Mouse (Mus musculus) hindbrain, embryonic 14.5 days (tissue): ENCODE measurements around the gene Styxl1. TPM values are rescaled to one million over a fixed set of nuclear protein-coding genes. Genes with fewer than 3 reads are reported as not detected.

Experiments
- ATAC-seq: fragments of 200-750 bp; cut with Nextera tagmentation; 2 replicates; pipeline ENCODE4 v1.8.0; 2017; ENCODE audit warnings: moderate number of reproducible peaks, mild to moderate bottlenecking, moderate TSS enrichment, moderate library complexity; ENCODE audit not compliant: low FRiP score
- DNase-seq: peaks from one replicate; pipeline ENCODE4 v3.0.0-alpha.2; 2015; ENCODE audit warnings: low spot score
- H3K27ac ChIP-seq: fragments of 300-500 bp; sonication (generic); 2 replicates; pipeline ENCODE4 v1.5.1; 2014; ENCODE audit warnings: mild to moderate bottlenecking, moderate library complexity
- H3K27me3 ChIP-seq: fragments of 300-500 bp; sonication (generic); 2 replicates; pipeline ENCODE4 v1.6.1; 2014; ENCODE audit warnings: mild to moderate bottlenecking, low read length, mixed read lengths; ENCODE audit not compliant: control insufficient read depth, insufficient read depth
- H3K36me3 ChIP-seq: fragments of 300-500 bp; sonication (generic); replicated peaks from 2 replicates; pipeline ENCODE4 v1.6.1; 2014; ENCODE audit not compliant: control insufficient read depth, insufficient read depth
- H3K4me1 ChIP-seq: fragments of 300-500 bp; sonication (generic); replicated peaks from 2 replicates; pipeline ENCODE4 v1.6.1; 2014; ENCODE audit warnings: antibody characterized with exemption, low read length, mixed read lengths; ENCODE audit not compliant: control insufficient read depth, insufficient read depth
- H3K4me2 ChIP-seq: fragments of 300-500 bp; sonication (generic); replicated peaks from 2 replicates; pipeline ENCODE4 v1.6.1; 2014; ENCODE audit warnings: mild to moderate bottlenecking, moderate library complexity
- H3K4me3 ChIP-seq: fragments of 300-500 bp; sonication (generic); replicated peaks from 2 replicates; pipeline ENCODE4 v1.5.1; 2014; ENCODE audit warnings: mild to moderate bottlenecking, low read length
- H3K9ac ChIP-seq: fragments of 300-500 bp; sonication (generic); 2 replicates; pipeline ENCODE4 v1.6.1; 2014
- H3K9me3 ChIP-seq: fragments of 300-500 bp; sonication (generic); 2 replicates; pipeline ENCODE4 v1.6.1; 2016; ENCODE audit warnings: low read length; ENCODE audit not compliant: control insufficient read depth
- WGBS: fragments of 180-500 bp; shearing (Covaris S2); extraction: QIAGEN DNeasy Blood & Tissue Kit; methylation state at CpG from one replicate; pipeline ENCODE4 v1.1.7; 2014; 5-methylcytosine and 5-hydroxymethylcytosine counted together
- microRNA-seq: library from miRNA; unstranded; fragments of <30 nt; microRNA quantifications from one replicate; pipeline ENCODE4, GENCODE M21; 2016
- polyA plus RNA-seq: library from polyadenylated mRNA; unstranded; fragments of >200 nt; fragmentation: Nextera tagmentation; extraction: Ambion mirVana; gene quantifications from 2 replicates; pipeline ENCODE4 v1.2.1, GENCODE M21; 2014

The Styxl1 gene
- polyA plus RNA-seq, 1 experiment from 2014 or later, result 0.25 TPM

DNA sequence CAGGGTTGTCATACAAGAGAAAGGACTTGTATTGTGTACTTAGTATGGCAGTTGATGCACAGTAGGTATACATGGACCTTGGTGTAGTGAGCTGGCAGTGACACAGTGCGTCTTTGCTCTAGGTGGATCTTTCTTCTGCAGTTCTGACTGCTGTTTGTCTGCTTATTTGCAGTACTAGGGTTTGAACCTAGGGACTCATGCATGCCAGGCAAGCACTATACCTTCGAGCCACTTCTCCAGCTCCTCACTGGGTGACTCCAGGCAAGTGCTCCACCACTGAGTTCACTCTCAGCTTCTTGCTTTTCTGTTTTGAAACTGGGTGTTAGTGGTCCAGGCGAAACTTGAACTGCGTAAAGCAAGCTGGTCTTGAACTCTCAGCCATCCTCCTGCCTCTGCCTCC is 76.6 kb downstream of the Styxl1 start:
- H3K36me3 ChIP-seq, result peaks cover 13% of the 10 kb centered on the region
- no peak overlapping the region for H3K27ac ChIP-seq
- WGBS, result 94% methylated on average over 4 of the region's 4 CpGs
- no peaks in the 10 kb centered on the region for H3K4me1 ChIP-seq
- DNase-seq (no peak), ATAC-seq (no peak)
- no peaks in the 10 kb centered on the region for H3K27me3 ChIP-seq
- no peak overlapping the region for H3K9ac ChIP-seq
- H3K4me3 ChIP-seq, result no peak overlapping the region
- no peak overlapping the region for H3K4me2 ChIP-seq
- H3K9me3 ChIP-seq, result no peaks in the 10 kb centered on the region

DNA sequence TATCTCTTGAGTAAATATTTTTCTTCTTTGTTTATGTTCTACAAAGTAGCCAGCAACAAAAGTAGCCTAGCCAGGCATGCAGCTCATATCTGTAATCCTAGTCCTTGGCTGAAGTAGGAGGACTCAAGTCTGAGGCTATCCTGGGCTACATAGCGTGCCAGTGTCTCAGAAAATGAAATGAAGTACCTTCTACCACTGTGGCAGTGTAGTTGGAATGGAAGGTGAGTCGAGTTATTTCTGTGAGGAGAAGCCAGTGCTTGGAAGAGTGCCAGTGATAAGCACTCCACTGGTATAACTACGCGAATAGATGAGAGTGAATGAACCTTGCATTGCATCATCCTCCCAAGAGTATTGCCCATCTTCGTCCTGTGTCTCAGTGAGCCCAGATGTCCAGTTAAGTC is 80.5 kb downstream of the Styxl1 start:
- Histone ChIP-seq H3K4me2 (no peak overlapping the region), H3K4me3 (no peak overlapping the region), H3K27ac (no peak overlapping the region), H3K9me3 (no peaks in the 10 kb centered on the region), H3K9ac (no peak overlapping the region), H3K4me1 (no peaks in the 10 kb centered on the region), H3K27me3 (no peaks in the 10 kb centered on the region), H3K36me3 (peaks cover 13% of the 10 kb centered on the region; the same call in 1 of the 2 replicates)
- ATAC-seq (no peak), DNase-seq (no peak)
- 85% methylated on average over 5 of the region's 5 CpGs for WGBS

Small RNA genes lying within 50 kb of the gene (microRNA-seq; reads per million reads assigned to microRNA genes)
- gene Mir7034, result 0.48 reads per million

Other genes with a start within 250 kb of the Styxl1 start
- 48.4 and 49.4 TPM in 2 replicates for gene Hip1, start 233.3 kb downstream of the Styxl1 start, polyA plus RNA-seq
- not detected in 2 replicates for gene Ccl26, start 214.8 kb downstream of the Styxl1 start, polyA plus RNA-seq
- 2.9 and 3.6 TPM in 2 replicates for gene Ccl24, start 205.3 kb downstream of the Styxl1 start, polyA plus RNA-seq
- gene Rhbdd2, start 145.8 kb downstream of the Styxl1 start, polyA plus RNA-seq, result 103 and 104 TPM in 2 replicates
- 79.7 and 84.1 TPM in 2 replicates for gene Por, start 108.4 kb downstream of the Styxl1 start, polyA plus RNA-seq
- 89.0 and 90.2 TPM in 2 replicates for gene Tmem120a, start 33.9 kb downstream of the Styxl1 start, polyA plus RNA-seq
- gene Mdh2, start 95 bp upstream of the Styxl1 start, polyA plus RNA-seq, result 599 and 617 TPM in 2 replicates
- 49.3 and 51.3 TPM in 2 replicates for gene Srrm3, start 28.5 kb upstream of the Styxl1 start, polyA plus RNA-seq
- 10.3 and 10.6 TPM in 2 replicates for gene Hspb1, start 109.5 kb upstream of the Styxl1 start, polyA plus RNA-seq
- gene Ywhag, start 156.2 kb upstream of the Styxl1 start, polyA plus RNA-seq, result 429 and 481 TPM in 2 replicates
- 1.5 TPM in 2 replicates for gene Ssc4d, start 196.1 kb upstream of the Styxl1 start, polyA plus RNA-seq
- not detected in 2 replicates for gene Zp3, start 201.7 kb upstream of the Styxl1 start, polyA plus RNA-seq
- gene Dtx2, start 216.4 kb upstream of the Styxl1 start, polyA plus RNA-seq, result 23.1 and 24.2 TPM in 2 replicates